Mouse (Mus musculus) left cerebral cortex, adult 2 months (tissue): ENCODE results near the gene Arfgap3. TPM values are rescaled to one million over a fixed set of nuclear protein-coding genes. Genes with fewer than 3 reads are reported as not detected.
"Not testable (repeated sequence)": the region's sequence is repeated elsewhere in the genome, so short reads cannot be mapped to it uniquely, and the experiment has no call there.

Experiments used
- DNase-seq, 2 experiments: peaks; one replicate each; pipeline ENCODE4 v3.0.0; 2021 to 2022; ENCODE audit warnings: low spot score in 2 of 2, mixed read lengths in 1 of 2; ENCODE audit errors: extremely low spot score in 1 of 2
- H3K27ac ChIP-seq: fragments of 200-600 bp; 2 replicates; pipeline ENCODE4 v1.8.1; 2022
- H3K4me3 ChIP-seq: fragments of 200-600 bp; 2 replicates; pipeline ENCODE4 v1.8.1; 2022
- CTCF ChIP-seq: fragments of 200-600 bp; IDR thresholded peaks from 2 replicates; pipeline ENCODE4 v1.8.1; 2022; ENCODE audit warnings: antibody characterized with exemption, mild to moderate bottlenecking, moderate library complexity
- intact Hi-C: fragments of 180-260 bp; cut with DNase I; formaldehyde crosslinking; loops from one replicate; pipeline ENCODE4 v1.15.1; 2025
- total RNA-seq, 2 experiments: library from RNA; stranded (reverse); gene quantifications; 2 replicates each; pipeline ENCODE4 v1.2.3; 2021

Arfgap3 gene
- total RNA-seq, 2 experiments from 2014 or later = 19.5 to 21.5 TPM

DNA sequence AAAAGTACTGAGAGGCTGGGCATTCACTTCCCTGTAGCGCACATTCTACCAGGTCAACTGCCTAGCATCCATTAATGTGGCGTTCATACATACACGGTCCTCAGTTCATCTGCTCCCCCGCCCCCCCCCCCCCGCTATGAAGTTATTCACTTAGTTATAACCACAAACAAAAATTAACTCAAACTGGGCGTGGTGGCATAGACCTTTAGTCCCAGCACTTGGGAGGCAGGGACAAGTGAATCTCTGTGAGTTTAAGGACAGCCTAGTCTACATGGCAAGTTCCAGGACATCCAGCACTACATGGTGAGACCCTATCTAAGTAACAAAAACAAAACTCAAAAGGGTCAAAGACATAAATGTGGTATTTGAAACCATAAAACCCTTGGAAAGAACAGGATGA lies 11.1 kb downstream of the Arfgap3 start:
- no peak for TF ChIP-seq CTCF
- intact Hi-C loops = no loop called here
- Histone ChIP-seq H3K4me3 (no peak overlapping the region), H3K27ac (no peak overlapping the region)
- no peak for DNase-seq

GRCm38 (mm10) chr15:83337903-83338870 lies 11.9 kb downstream of the Arfgap3 start:
- no peak for TF ChIP-seq CTCF
- Histone ChIP-seq H3K27ac (no peak overlapping the region), H3K4me3 (no peak overlapping the region)
- intact Hi-C loops = no loop called here
- no peak for DNase-seq

- intact Hi-C loops = no loop called here
- peak; percentile 32 for TF ChIP-seq CTCF
- H3K27ac ChIP-seq = no peak overlapping the region
- DNase-seq = no peak
- H3K4me3 ChIP-seq = no peak overlapping the region
Observed at GRCm38 (mm10) chr15:83332373-83332772, 17.7 kb downstream of the Arfgap3 start.

DNA sequence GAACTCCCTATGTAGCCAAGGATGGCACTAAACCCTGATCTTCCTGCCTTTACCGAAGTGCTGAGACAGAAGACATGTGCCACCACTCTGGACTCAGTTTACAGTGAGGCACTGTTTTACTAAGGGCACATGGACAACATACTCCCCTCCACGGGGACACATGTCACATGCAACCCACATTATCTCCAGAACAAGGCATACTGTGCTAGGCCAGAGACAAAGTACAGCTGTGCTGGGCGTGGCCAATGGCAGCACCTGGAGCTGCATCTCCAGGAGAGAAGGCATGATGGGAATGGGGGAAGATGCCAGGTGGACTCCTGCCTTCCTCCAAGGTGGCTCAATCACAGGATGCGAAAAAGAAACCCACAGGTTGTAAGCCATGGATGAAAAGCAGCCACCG lies 21.1 kb downstream of the Arfgap3 start:
- no peak overlapping the region for H3K27ac ChIP-seq
- no peak overlapping the region for H3K4me3 ChIP-seq
- no peak for DNase-seq
- intact Hi-C loops = no loop called here
- TF ChIP-seq CTCF = no peak

DNA sequence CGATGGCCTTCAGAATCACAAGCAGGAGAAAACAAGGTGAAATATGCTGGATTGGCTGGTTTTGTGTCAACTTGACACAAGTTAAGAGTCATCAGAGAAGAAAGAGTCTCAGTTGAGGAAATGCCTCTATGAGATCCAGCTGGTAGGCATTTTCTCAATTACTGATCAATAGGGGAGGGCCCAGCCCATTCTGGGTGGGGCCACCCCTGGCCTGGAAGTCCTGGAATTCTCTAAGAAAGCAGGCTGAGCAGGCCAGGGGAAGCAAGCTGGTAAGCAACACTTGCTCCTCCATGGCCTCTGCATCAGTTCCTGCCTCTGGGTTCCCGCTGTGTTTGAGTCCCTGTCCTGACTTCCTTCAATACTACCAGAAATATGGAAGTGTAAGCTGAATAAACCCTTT lies 27.0 kb downstream of the Arfgap3 start:
- TF ChIP-seq CTCF = no peak
- Histone ChIP-seq H3K27ac (no peak overlapping the region), H3K4me3 (no peak overlapping the region)
- DNase-seq = no peak
- intact Hi-C loops = no loop called here

- peak; percentile 48 for TF ChIP-seq CTCF
- DNase-seq = no peak
- no peak overlapping the region for H3K27ac ChIP-seq
- intact Hi-C loops = loop anchor here (5.0 kb wide), 1 partner anchor 103 kb away; no protein-coding TSS in a partner anchor
- no peak overlapping the region for H3K4me3 ChIP-seq
Observed at GRCm38 (mm10) chr15:83314914-83315313, 35.1 kb downstream of the Arfgap3 start.

GRCm38 (mm10) chr15:83309878-83310277 lies 40.2 kb downstream of the Arfgap3 start:
- intact Hi-C loops = loop anchor here (5.0 kb wide), 1 partner anchor 98 kb away; no protein-coding TSS in a partner anchor
- no peak for TF ChIP-seq CTCF
- H3K4me3 ChIP-seq = no peak overlapping the region
- no peak overlapping the region for H3K27ac ChIP-seq
- no peak for DNase-seq

DNA sequence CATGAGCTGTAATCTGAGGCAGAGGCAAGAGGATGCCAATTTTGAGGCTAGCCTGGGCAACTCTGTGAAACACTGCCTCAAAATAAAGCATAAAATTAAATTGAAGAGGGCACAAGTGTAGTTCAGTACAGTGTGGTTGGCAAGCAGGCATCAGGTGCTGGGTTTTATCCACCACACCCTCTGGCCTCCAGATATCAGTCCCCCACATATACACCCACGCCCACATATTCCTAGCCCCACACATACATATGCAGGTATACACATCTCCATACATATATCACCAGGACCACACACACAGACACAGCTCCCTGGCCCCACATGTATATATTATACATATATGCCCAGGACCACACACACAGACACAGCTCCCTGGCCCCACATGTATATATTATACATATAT lies 41.3 kb downstream of the Arfgap3 start:
- H3K27ac ChIP-seq, intact Hi-C loops, DNase-seq, H3K4me3 ChIP-seq: not testable (repeated sequence)

GRCm38 (mm10) chr15:83306181-83306580 lies 43.9 kb downstream of the Arfgap3 start:
- Histone ChIP-seq H3K4me3 (no peak overlapping the region), H3K27ac (peak overlapping the region; percentile 30; the same call in 1 of the 2 replicates)
- intact Hi-C loops = no loop called here
- no peak for DNase-seq
- TF ChIP-seq CTCF = no peak

DNA sequence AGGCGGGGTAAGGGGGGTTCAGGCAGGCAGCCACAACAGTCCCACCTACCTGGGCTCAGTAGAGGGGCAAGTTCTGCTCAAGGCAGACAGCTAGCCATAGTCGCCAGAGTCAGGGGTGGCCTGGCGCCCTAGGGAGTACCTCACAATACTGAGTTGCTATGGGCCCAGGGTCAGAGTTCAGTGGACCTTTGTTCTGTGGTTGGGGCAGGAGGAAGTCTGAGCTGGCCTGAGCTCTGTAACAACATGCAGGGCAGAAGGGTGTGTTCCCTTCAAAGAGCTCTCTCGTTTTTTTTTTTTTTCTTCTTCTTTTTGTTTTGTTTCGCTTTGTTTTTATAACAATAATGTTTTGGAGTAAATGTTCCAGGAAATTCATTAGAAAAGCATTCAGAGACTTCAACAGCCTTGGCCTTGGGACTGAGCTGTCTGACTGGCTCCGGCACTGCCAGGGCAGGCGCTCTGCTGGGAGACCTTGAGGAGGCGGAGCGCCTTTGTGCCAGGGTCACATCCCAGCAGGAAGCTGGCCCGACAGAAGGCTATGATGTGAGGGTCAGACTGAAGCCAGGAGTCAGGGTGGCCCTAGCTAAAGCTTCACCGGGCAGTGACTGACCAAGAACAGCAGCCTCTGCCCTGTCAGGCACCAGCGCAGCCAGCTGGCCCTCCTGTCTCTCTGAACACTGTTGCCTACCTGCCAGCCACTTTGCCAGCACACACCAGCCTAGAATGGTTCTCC lies 44.7 kb downstream of the Arfgap3 start:
- Histone ChIP-seq H3K4me3 (no peak overlapping the region), H3K27ac (peak overlapping the region; percentile 74)
- intact Hi-C loops = no loop called here
- TF ChIP-seq CTCF = no peak
- no peak for DNase-seq

DNA sequence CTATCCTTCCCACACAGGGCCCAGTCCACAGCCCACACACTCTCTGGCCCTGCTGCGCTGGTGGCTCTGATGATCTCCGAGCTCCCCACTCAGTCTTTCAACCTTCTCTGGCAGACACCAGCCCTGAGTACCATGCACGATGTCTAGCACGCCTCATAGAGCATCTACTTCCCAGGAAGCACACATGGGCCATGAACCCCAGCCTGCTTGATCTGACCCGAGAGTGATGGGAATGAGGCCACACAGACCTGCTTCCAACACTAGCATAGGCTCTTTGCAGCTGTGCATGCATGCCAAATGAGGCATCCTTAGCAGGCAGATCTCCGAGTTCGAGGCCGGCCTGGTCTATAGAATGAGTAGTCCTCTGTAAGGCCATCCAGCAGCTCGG lies 45.2 kb downstream of the Arfgap3 start:
- Histone ChIP-seq H3K4me3 (no peak overlapping the region), H3K27ac (peak overlapping the region; percentile 74)
- DNase-seq = no peak
- TF ChIP-seq CTCF = no peak
- intact Hi-C loops = loop anchor here (5.0 kb wide), 1 partner anchor 82 kb away; no protein-coding TSS in a partner anchor
